Mouse (Mus musculus) thymus, adult 2 months (tissue): ENCODE measurements around the gene Nlrp3.

Experiments used
- CTCF ChIP-seq: fragments of 200-500 bp; IDR thresholded peaks from 2 replicates; pipeline ENCODE4 v1.5.1; 2012; ENCODE audit warnings: mild to moderate bottlenecking, control low read depth, low read length, moderate library complexity, borderline replicate concordance; ENCODE audit not compliant: control insufficient read depth, poor library complexity, insufficient read depth; ENCODE audit errors: extremely low read depth
- POLR2A ChIP-seq: fragments of 200-500 bp; IDR thresholded peaks from 2 replicates; pipeline ENCODE4 v1.6.1; 2012; ENCODE audit warnings: mild to moderate bottlenecking, low read length, control low read depth, moderate library complexity; ENCODE audit not compliant: control insufficient read depth, poor library complexity, insufficient read depth; ENCODE audit errors: extremely low read depth

DNA sequence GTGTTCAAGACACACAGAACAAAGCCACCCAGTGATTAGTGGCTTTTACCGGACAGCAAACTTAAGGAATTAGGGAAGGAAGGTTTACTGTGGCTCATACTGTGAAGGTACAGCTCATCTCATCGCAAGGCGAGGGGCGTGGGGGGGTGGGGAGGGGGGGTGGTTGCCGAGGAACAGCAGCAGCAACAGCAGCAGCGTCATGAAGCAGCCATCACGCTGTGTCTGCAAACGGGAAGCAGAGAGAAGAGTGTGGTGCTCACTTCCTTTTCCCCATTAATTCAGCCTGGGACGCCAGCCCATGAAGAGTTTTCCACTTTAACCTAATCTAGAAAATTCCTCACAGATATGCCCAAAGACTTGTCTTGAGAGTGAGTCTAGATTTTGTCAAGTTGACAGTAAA, 21.5 kb downstream of the Nlrp3 start:
- TF ChIP-seq CTCF = no peak
- no peak for TF ChIP-seq POLR2A
